Mouse (Mus musculus) 416B (cell line): ENCODE measurements around the gene Ppp1r35.
A peak's percentile ranks its signal among the peaks of the same experiment; 100 is the strongest.

Experiments used
- DNase-seq: peaks from one replicate; pipeline ENCODE4 v3.0.0; 2011; ENCODE audit warnings: low read depth

The Ppp1r35 gene

DNA sequence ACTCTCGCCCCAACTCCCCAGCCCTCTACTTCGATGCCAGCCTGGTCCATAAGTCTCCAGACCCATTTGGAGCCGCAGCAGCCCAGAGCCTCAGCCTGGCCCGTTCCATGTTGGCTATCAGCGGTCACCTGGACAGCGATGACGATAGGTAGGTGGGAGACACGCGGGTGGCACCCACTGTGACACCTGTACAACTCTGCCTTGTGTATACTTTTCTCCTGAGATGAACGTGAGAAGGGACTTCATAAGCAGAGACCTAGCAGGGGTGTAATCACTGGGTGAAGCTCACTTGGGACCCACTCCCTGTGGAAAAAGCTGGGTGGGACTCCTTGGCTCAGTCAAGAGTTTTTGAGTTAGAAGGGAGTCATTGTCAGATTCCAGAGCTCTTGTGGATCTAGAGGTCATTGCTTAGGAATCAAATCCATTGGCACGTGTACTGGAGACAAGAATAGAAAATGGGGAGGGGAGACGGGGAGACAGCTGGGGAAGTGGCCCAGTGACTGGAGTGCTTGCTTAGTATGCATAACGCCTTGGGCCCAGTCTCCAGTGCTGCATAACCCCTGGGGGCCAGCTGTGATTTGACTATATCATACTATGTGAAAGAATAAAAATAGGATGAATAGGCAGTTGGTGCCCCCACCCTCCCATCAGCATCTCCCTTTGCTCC lies 27.3 kb upstream of the Ppp1r35 start:
- no peak for DNase-seq

DNA sequence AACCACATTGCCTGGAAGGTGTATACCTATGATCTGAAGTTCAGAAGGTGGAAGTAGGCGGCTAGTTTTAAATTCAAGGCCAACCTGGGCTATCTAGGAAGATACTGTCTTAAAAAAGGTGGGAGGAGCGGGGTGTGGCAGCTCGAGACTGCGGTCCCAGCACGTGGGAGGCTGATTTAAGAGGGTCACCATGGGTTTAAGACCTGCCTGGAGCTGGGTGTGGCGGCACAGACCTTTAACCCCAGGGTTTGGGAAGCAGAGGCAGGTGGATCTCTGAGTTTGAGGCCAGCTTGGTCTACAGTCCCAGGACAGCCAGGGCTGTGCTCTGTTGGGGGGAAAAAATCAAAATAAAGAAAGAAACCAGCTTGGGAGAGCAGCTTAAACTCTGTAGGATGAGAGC lies 26.7 kb upstream of the Ppp1r35 start:
- DNase-seq, result no peak

DNA sequence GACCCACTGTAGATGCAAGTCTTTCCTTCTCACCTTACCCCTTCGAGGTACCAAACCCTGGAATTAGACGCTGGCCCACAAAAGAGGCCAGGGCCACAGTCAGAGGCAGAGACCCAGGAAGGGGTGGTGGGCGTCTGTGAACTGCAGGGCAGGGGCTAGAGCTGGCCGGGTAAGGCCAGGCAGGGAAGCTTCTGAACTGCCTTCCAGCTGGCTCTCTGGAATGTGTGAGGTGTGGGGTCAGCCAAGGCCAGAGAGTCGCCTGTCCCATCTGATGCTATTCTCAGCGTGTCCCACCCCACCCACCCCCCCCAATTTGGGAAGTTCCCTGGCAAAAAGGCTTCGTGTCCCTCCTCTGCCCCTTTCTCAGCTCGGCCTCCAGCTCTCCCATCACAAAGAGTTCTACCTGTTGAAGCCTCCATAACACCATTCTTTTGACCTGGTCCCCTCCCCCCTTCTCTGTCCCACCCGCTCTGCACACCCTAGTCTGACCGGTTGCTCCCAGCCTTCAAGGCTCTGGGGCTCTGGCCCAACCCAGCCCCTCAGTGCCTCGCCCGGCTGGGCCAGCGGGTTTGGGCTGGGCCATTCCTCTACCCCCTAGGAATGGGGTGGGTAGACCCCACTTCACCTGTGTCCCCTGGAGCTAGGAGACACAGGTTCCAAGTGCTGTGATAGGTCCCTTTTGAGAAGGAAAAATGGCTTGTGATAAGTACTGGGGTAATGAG lies 25.4 kb upstream of the Ppp1r35 start:
- DNase-seq, result no peak

DNA sequence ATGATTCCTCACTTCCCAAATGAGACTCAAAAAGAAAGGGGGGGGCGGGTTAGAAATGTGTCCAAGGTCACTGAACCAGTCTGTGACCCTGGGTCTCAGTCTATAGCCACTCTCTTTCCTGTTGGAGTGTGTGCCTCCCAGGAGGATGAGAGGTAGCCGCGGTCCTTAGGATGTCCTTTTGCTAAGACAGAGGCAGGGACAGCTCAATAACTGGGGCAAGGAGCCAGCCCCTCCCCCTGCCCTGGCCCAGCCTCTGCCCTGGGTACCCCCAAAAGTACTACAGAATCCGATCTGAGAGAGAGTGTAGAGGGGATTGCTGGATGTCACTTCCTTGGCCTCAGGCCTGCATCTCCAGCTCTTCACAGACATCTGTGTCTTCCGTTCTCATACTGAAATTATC lies 23.2 kb upstream of the Ppp1r35 start:
- no peak for DNase-seq

DNA sequence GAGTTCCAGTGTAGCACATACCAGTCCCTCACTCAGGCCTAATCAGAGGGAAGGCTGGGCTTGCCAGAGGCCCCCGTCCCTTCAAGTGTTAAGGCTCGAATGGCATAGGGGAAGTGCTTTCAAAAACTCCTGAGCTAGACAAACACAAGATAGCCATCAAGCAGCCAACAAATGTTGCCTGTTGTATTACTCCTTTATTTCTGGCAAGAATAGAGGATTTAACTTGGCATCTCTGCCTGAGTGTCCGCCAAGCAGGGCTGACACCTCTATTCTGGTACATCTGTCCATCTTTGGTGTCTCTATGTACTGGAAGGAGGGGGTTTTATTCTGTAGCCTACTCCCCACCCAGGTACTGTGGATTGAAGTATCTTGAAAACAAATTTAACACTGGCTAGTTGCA lies 22.5 kb upstream of the Ppp1r35 start:
- DNase-seq, result no peak

DNA sequence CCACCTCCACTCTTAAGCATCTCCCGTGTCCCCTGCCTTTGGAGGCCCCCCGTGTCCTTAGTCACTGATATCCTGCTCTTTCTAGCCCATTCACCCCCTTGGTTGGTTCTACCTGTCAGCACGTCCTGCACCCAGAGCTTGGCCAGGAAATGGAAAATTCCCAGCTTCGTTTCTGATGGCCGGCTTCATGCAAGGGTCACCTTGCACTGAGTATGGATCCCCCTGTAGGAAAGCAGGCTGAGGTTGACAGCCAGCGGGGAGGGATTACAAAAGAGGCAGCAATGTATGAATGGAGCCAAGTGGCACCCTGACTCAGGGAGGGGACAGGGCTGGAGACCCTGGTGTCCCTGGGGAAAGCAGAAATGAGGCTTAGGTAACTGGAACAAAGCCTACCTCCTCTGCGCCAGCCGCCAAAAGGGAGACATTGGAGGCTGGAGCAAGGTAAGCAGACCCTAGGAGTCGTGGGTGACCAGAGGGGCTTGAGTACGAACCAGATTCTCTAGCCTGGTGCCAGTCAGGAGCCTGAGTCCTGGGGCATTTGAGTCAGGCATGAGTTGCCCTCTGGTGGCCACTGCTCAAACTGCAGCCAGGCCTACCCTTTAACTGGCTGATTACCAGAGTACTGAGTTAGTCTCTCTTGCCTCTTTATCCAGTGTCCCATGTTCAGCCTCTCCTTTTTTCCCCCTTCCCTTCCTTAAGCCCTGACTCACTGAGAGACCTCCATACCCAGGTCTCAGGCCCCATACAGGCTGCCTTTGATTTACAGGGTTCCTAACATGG lies 21.6 kb upstream of the Ppp1r35 start:
- DNase-seq, result peak; percentile 79

DNA sequence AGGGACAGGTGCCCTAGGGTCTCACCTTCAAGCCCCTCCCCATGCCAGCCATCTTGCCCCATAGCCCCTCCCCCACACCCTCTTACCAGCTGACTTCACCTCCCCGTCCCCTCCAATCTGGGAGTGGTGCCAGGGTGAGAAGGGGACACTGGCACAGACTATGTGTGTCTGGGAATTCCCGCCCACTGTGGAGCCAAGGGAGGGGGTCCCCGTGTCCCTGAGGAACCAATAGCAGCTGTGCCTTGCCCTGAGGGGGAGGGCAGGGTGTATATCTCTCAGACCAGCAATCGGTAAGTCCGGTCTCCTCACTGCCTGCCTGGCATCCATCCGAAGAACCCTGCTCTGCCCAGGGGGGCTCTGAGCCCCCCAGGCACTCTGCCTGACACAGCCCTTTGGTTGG lies 20.8 kb upstream of the Ppp1r35 start:
- DNase-seq, result no peak

DNA sequence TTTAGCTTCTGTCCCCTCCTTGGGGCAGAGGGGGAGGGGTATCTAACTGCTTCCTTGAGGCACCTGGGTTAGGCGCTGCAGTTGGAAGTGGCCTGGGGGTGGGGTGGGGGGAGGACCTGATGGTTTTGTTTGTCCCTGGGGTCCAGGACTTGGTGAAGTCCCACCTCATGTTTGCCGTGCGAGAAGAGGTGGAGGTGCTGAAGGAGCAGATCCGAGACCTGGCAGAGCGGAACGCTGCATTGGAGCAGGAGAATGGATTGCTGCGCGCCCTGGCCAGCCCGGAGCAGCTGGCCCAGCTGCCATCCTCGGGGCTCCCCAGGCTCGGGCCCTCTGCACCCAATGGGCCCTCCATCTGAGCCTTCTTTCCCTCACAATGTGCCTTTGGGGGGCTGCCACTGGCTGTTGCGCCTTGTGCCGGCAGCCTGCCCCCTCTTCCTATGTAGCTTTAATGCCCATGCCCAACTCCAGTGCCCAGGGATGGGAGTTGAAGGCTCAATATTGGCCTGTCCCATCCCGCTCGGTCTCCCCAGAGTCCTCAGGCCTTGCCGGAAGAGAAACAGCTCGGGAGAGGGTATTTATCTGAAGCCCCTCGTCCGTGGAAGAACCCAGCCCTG lies 19.6 kb upstream of the Ppp1r35 start:
- no peak for DNase-seq

DNA sequence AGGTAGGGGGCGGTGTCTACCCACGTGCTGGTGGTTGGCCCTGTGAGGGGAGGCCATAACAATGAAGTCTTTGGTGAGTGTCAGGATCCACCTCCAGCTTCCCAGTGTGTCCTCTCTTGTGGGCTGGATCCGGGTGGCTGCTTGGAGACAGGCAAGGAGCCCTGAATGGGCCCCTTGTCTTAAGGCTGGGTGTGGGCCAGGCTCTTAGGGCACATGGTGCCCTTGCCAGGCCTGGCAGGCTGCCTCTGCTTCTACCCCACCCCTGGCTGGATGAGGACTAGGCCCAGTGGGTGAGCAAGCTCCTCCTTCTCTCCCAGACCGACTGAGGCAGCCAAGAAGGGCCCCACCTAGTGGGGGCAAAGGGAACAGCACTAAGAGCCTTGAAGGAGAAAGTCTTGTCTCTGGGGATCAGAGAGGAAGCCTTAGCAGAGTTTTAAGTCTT lies 18.7 kb upstream of the Ppp1r35 start:
- peak; percentile 91 for DNase-seq

DNA sequence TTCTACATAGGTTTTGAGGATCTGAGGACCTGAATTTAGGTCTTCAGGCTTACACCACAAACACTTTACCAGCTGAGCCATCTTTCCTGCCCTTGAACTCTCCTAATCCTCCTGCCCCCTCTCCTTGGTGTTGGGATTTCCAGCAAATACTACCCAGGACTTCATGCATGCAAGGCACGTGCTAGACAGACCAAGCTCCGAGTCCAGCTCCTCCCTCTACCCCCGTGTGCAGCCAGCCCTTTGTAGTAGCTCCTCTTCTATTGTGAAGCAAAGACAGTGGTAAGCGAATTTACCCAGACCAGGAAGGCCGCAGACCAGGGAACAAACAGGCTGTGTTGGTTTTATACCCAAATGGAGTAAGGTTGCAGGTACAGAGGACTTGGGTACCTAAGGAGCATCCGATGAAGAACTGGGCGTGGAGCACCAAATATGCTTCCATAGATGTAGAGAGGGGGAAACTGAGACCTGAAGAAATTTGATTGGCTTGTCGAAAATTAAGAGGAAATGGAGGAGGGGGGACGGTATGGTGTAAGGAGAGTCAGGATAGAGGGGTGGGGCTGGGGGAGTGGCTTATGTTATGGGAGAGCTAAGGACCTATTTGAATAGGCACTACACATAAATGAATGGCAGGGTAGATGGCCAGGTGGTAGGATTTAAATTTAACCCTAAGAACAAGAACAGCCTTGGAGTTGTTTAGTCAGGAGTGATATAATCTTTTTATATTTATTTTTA lies 13.9 kb upstream of the Ppp1r35 start:
- no peak for DNase-seq

DNA sequence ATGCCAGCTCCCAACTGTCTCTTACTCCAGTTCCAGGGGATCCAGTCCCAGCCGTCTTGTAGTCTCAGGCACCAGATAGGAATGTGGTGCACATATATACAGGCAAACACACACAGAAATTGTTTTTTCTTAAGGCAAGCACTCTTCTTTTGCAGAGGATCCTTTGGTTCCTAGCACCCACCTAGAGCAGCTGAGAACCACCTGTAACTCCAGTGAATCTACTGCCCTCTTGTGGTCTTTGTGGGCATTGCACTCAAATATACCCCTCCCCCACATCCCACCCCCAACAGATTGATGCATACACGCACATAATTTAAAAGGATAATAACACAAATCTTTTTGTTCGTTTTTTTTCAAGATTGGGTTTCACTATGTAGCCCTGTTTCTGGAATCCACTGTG lies 12.4 kb upstream of the Ppp1r35 start:
- DNase-seq, result peak; percentile 59

DNA sequence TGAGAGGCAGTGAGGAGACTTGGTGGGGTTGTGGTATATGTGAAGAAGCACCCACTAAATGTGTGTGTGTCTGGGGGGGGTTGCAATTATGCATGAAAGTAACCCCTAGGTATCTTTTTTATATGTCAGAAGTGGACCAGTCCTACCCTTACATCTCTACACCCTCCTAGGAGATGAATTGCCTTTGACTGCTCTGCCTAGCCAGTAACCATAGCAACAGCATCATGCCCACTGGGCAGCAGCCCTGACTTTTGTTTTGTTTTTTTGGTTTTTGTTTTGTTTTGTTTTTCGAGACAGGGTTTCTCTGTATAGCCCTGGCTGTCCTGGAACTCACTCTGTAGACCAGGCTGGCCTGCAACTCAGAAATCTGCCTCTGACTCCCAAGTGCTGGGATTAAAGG lies 10.2 kb upstream of the Ppp1r35 start:
- no peak for DNase-seq

DNA sequence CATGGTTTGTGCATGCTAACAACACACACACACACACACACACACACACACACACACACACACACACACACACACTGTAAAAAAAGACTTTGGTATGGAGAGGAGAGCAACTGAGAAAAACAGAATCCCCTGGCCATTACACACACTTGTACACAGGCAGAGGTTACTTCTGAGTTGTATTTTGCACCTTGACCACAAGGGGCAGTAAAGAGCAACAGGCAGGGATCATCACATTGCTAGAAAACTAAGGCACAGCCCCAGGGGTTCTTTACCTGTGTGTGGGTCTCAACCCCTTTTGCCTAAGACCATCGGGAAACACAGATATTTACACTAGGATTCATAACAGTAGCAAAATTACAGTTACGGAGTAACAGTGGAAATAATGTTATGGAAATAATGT lies 7.9 kb upstream of the Ppp1r35 start:
- DNase-seq, result peak; percentile 70

DNA sequence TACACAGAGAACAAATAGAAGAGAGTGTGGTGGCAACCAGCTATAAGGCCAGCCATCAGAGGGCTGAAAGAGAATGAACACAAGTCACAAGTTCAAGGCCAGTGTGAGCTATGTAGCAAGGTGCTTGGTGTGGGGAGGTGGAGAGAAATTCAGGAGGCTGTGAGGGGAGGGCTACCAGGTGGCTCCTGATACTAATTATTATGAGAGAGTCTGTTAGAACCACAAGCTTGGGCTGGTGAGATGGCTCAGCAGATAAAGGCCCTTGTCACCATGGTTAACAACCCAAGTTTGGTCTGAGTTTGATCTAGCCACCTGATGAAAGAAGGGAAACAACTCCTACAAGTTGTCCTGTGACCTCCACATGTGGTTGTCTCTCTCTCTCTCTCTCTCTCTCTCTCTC lies 5.9 kb upstream of the Ppp1r35 start:
- DNase-seq, result peak; percentile 73

DNA sequence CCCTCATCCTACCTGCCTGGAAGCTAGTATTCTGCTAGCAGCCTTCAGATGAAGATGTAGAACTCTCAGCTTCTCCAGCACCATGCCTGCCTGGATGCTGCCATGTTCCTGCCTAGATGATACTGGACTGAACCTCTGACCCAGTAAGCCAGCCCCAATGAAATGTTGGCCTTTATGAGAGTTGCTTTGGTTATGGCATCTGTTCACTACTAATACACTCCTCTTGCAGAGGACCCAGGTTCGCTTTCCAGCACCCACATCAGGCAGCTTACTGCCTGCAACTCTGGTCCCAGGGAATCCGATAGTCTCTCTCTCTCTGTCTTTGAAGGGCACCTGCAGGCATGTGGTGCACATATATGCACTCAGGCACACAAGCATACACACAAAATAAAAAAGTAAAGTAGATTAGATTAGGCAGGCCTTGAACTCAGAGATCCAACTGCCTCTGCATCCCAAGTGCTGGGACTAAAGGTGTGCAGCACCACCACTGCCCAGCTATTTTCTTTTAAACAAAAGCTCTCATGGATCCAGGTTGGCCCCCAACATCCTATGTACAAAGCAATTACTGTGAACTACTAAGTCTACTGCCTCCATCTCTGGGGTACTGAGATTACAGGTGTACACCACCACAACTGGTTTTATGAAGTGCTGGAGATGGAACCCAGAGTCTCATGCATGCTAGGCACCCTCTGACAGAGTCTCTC lies 2.9 kb upstream of the Ppp1r35 start:
- no peak for DNase-seq

DNA sequence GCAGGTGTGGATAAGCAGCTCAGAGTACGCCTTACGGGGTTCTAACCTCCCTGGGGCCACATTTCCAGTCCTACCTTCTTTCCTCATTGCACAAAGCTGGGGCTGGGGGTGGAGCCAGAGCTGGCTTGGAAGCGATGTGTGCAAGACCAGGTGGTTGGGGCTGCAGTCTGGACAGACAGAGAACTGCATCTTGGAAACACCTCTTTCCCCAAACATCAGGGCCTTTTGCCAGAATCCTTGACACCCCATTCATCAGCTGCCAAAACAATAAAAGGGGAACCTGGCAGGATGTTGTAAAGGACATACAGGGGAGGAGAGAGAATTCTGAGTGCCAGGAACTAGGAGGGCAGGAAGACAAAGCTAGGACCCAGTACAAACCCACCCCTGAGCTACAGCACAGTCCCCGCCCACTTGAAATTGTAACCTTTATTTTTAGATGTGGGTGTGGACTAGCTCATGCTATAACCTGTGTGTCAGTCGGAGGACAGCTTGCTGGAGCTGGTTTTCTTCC lies 2.2 kb upstream of the Ppp1r35 start:
- peak; percentile 72 for DNase-seq

DNA sequence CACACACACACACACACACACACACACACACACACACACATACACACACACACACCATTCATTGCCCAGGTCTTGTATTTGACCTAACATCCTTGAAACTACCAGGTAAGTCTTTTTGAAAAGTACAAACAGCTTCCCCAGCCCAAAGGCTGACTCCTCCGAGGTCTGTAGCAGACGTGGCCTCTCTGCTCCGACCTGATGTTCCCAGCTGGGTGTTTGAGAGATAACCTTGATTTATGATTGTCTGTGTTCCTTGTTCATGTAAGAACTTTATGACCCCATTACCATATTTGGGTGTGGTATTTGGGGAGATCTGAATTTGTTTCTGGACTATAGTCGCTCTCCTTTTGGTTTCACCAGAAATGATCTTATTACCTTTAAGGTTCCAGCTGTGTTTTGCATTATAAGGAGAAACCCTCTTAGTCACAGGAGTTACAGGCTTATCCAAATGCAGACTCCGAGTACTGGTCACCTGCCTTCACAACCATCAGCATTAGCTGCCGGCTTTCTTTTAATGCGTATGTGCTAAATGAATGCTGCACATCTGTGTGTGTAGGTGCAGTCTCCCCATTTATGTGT lies 1.3 kb upstream of the Ppp1r35 start:
- no peak for DNase-seq

DNA sequence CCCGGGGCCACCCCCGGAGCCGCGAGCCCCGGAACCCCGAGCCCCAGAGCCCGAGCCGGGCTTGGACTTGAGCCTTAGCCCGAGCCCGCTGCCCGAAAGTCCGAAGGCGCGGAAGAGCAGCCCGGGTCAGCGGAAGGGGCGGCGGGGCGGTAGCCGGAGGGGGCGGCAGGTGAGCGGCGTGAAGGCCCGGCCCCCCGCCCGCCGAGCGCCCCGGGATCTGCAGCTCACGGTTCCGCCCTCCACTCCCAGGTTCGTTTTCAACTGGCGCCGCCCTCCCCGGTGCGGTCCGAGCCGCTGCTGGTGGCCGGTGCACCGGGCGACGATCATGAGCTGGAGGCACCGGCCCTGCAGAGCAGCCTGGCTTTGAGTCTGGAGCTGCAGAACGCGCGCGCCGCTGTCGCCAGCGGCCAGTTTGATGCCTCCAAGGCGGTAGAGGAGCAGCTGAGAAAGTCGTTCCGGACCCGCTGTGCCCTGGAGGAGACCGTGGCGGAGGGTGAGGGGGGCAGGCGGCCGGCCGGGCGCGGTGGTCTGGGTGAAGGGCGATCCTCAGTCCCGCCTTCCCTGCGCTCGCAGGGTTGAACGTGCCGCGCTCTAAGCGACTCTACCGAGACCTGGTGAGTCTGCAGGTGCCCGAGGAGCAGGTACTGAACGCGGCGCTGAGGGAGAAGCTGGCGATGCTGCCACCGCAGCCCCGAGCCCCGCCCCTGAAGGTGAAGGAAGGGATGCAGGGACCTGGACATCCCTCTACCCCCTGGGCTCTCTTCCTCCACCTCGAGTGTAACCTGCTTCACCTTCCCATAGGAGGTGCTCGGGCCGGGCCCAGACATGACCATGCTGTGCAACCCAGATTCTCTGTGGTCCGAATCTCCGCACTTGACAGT lies 644 bp downstream of the Ppp1r35 start:
- DNase-seq, result peak; percentile 36

DNA sequence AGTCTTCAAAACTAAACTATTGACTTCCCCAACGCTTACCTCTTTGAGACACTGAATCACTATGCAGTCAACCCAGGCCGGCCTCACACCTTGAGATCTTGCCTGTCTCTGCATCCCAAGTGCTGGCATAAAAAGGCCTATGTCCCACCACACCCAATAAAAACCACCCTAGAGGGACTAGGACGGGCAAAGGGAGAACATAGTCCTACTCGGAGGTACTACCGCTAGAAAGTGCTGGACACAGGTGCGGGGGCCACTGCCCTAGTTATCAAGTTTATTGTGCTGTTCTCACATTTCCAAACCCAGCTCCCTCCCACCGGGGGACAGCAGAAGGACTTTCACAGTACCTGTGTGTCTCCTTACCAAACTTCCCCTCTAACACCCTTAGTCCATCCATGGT lies 3.0 kb downstream of the Ppp1r35 start:
- no peak for DNase-seq
